Mouse (Mus musculus) kidney, adult 2 months (tissue): ENCODE data around the gene Ttc26.

Experiments used
- CTCF ChIP-seq: fragments of 200-500 bp; conservative IDR thresholded peaks from 2 replicates; pipeline ENCODE4 v1.5.1; 2011; ENCODE audit warnings: low read depth, mild to moderate bottlenecking, control low read depth, low read length, moderate library complexity, mixed read lengths; ENCODE audit not compliant: insufficient read depth, insufficient read length
- POLR2A ChIP-seq: fragments of 200-500 bp; IDR thresholded peaks from one replicate; pipeline ENCODE4 v1.6.1; 2011; ENCODE audit warnings: low read depth, low read length, control low read depth

- no peak for TF ChIP-seq CTCF
- no peak for TF ChIP-seq POLR2A
Observed at GRCm38 (mm10) chr6:38364121-38364520, 17.1 kb upstream of the Ttc26 start.
